Mouse (Mus musculus) forebrain, embryonic 10.5 days (tissue): Measurements from ENCODE around the gene Tmem11. TPM values are rescaled to one million over a fixed set of nuclear protein-coding genes. Genes with fewer than 3 reads are reported as not detected.
"Not testable (repeated sequence)": the region's sequence is repeated elsewhere in the genome, so short reads cannot be mapped to it uniquely, and the experiment has no call there.

ENCODE experiments used
- DNase-seq: peaks from one replicate; pipeline ENCODE4 v3.0.0-alpha.2; 2017; ENCODE audit warnings: low spot score; ENCODE audit errors: extremely low spot score
- H3K27ac ChIP-seq: fragments of 300-500 bp; sonication (generic); 2 replicates; pipeline ENCODE4 v1.5.1; 2016; ENCODE audit warnings: mild to moderate bottlenecking
- H3K27me3 ChIP-seq: fragments of 300-500 bp; sonication (generic); 2 replicates; pipeline ENCODE4 v1.6.1; 2016; ENCODE audit warnings: mild to moderate bottlenecking; ENCODE audit not compliant: poor library complexity, severe bottlenecking
- H3K36me3 ChIP-seq: fragments of 300-500 bp; sonication (generic); replicated peaks from 2 replicates; pipeline ENCODE4 v1.6.1; 2016; ENCODE audit warnings: mild to moderate bottlenecking, moderate library complexity
- H3K4me1 ChIP-seq: fragments of 300-500 bp; sonication (generic); 2 replicates; pipeline ENCODE4 v1.6.1; 2016
- H3K4me3 ChIP-seq: fragments of 300-500 bp; sonication (generic); 2 replicates; pipeline ENCODE4 v1.5.1; 2016; ENCODE audit warnings: mild to moderate bottlenecking, moderate library complexity
- H3K9me3 ChIP-seq: fragments of 300-500 bp; sonication (generic); 2 replicates; pipeline ENCODE4 v1.6.1; 2016; ENCODE audit warnings: mild to moderate bottlenecking, moderate library complexity
- WGBS: fragments of 180-500 bp; shearing (Covaris S2); methylation state at CpG from one replicate; pipeline ENCODE4 v1.1.7; 2016; 5-methylcytosine and 5-hydroxymethylcytosine counted together
- polyA plus RNA-seq: library from polyadenylated mRNA; unstranded; fragments of >200 nt; fragmentation: Nextera tagmentation; extraction: Ambion mirVana; gene quantifications from 2 replicates; pipeline ENCODE4 v1.2.1, GENCODE M21; 2016

Tmem11 gene
- polyA plus RNA-seq, 1 experiment from 2014 or later: 76.2 TPM

DNA sequence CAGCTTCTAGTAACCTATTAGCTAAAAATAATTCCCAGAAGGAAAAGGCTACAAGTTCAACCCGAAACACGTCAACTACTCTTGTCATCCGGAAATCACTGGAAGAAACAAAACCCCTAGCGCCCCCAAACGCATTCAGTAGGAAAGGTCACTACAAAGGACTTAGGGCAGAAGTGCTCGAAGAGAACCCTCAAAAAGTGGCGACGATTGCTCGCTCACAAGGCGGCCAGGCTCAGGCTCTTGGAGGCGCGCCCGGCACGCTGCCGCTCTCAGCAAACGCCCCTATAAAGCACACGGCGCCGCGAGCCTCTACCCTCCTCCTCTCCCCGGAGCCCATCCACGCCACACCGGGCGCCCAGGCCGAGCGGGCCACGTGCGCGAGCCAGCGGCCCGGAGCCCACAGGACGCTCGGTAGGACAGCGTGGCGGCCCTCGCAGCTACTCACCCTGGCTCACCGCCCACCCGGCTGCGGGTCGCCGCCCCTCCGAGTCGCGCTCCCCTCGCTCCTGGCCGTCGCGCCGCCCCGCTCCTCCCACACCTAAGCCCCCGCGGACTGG lies 938 bp downstream of the Tmem11 start:
- Histone ChIP-seq H3K36me3 (peaks cover 35% of the 10 kb centered on the region), H3K9me3 (no peaks in the 10 kb centered on the region), H3K27ac (peak overlapping the region; percentile 97), H3K27me3 (no peaks in the 10 kb centered on the region), H3K4me3 (peak overlapping the region; percentile 96), H3K4me1 (peaks cover 52% of the 10 kb centered on the region)
- 1% methylated on average over 51 of the region's 52 CpGs for WGBS
- peak; percentile 38 for DNase-seq

GRCm38 (mm10) chr11:60873101-60873500 lies 6.0 kb downstream of the Tmem11 start:
- no peak for DNase-seq
- Histone ChIP-seq H3K4me3 (no peak overlapping the region), H3K27ac (no peak overlapping the region), H3K27me3 (no peaks in the 10 kb centered on the region), H3K4me1 (peaks cover 37% of the 10 kb centered on the region), H3K36me3 (peaks cover 82% of the 10 kb centered on the region), H3K9me3 (no peaks in the 10 kb centered on the region)
- WGBS: 93% methylated on average over 6 of the region's 6 CpGs

DNA sequence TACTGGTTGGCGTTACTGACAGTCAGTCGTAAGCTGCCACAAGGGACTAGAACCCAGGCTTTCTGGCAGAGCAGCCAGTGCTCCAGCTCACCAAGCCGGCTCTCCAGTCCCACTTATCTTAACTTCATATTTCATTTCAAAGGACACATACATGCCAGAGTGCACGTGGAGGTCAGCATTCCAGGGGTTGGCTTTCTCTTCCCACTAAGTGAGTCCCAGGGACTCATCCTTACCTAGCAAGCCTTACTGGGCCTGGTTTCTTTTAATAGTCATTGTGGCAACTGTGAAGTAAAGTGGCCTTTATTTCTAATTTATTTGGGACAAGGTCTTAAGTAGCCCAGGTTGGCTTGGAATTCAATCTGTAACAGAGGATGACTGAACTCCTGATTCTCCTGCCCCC lies 7.7 kb downstream of the Tmem11 start:
- peaks cover 93% of the 10 kb centered on the region for H3K36me3 ChIP-seq
- H3K9me3 ChIP-seq: no peaks in the 10 kb centered on the region
- 91% methylated on average over 4 of the region's 4 CpGs for WGBS

DNA sequence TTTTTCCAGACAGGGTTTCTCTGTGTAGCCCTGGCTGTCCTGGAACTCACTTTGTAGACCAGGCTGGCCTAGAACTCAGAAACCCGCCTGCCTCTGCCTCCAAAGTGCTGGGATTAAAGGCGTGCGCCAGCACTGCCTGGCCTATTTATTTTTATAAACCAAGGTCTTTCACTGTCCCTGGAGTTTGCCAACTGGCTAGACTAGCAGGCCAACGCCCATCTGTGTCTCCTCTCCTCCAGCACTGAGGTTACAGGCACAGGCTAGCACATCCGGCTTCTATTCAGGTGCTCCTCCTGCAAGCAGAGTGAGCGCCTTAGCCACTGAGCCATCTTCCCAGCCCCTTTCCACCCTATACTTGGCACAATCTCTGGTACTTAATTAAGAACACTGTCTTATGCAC lies 9.6 kb downstream of the Tmem11 start:
- not testable (repeated sequence) for H3K9me3 ChIP-seq, DNase-seq, H3K4me3 ChIP-seq, H3K27ac ChIP-seq, H3K27me3 ChIP-seq
- WGBS: 97% methylated on average over 6 of the region's 6 CpGs
- peaks cover 11% of the 10 kb centered on the region for H3K4me1 ChIP-seq
- peaks cover 93% of the 10 kb centered on the region for H3K36me3 ChIP-seq

More for the DNA sequence above, 7.7 kb downstream of the Tmem11 start:
- Histone ChIP-seq H3K27me3 (no peaks in the 10 kb centered on the region), H3K27ac (no peak overlapping the region), H3K4me3 (no peak overlapping the region), H3K4me1 (peaks cover 23% of the 10 kb centered on the region)
- DNase-seq: no peak

GRCm38 (mm10) chr11:60867904-60868303 lies 11.2 kb downstream of the Tmem11 start:
- DNase-seq: no peak
- H3K9me3 ChIP-seq: no peaks in the 10 kb centered on the region
- H3K36me3 ChIP-seq: peaks cover 94% of the 10 kb centered on the region
- H3K4me3 ChIP-seq: no peak overlapping the region
- H3K4me1 ChIP-seq: no peaks in the 10 kb centered on the region
- H3K27me3 ChIP-seq: no peaks in the 10 kb centered on the region
- WGBS: 86% methylated on average over 8 of the region's 8 CpGs
- no peak overlapping the region for H3K27ac ChIP-seq

- no peaks in the 10 kb centered on the region for H3K27me3 ChIP-seq
- no peak overlapping the region for H3K27ac ChIP-seq
- 95% methylated on average over 3 of the region's 3 CpGs for WGBS
- H3K4me3 ChIP-seq: no peak overlapping the region
- H3K4me1 ChIP-seq: no peaks in the 10 kb centered on the region
- peaks cover 94% of the 10 kb centered on the region for H3K36me3 ChIP-seq
- no peaks in the 10 kb centered on the region for H3K9me3 ChIP-seq
- DNase-seq: no peak
Observed at GRCm38 (mm10) chr11:60867456-60867855, 11.6 kb downstream of the Tmem11 start.

GRCm38 (mm10) chr11:60866021-60866420 lies 13.1 kb downstream of the Tmem11 start:
- WGBS: 87% methylated on average over 2 of the region's 2 CpGs
- Histone ChIP-seq H3K9me3 (no peaks in the 10 kb centered on the region), H3K27me3 (no peaks in the 10 kb centered on the region), H3K4me3 (no peak overlapping the region), H3K27ac (no peak overlapping the region), H3K4me1 (no peaks in the 10 kb centered on the region), H3K36me3 (peaks cover 95% of the 10 kb centered on the region)
- no peak for DNase-seq

DNA sequence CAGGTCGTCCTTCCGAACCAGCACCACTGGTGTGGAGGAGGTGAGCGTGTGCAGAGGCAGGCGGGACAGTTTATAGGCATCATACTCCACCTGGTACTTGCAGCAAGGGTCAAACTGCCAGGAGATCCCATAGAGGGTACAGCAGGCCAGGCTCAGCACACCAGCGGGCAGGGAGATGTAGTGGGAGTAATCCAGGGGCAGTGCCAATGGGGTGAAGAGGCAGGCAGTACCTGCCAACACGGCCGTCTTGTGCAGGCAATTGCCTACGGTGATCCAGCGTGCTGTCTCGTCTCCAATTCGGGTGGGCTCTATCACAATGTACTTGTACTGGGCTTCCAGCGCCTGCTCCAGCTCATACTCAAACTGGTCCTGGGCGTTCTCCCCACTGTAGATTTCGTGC lies 14.2 kb downstream of the Tmem11 start:
- 95% methylated on average over 14 of the region's 14 CpGs for WGBS

GRCm38 (mm10) chr11:60864166-60864565 lies 14.9 kb downstream of the Tmem11 start:
- no peak for DNase-seq
- Histone ChIP-seq H3K27me3 (no peaks in the 10 kb centered on the region), H3K9me3 (no peaks in the 10 kb centered on the region), H3K27ac (no peak overlapping the region), H3K4me3 (no peak overlapping the region), H3K36me3 (peaks cover 94% of the 10 kb centered on the region), H3K4me1 (no peaks in the 10 kb centered on the region)
- WGBS: 94% methylated on average over 2 of the region's 2 CpGs

More for the DNA sequence above, 14.2 kb downstream of the Tmem11 start:
- Histone ChIP-seq H3K4me3 (no peak overlapping the region), H3K27me3 (no peaks in the 10 kb centered on the region), H3K27ac (no peak overlapping the region), H3K9me3 (no peaks in the 10 kb centered on the region), H3K36me3 (peaks cover 94% of the 10 kb centered on the region), H3K4me1 (no peaks in the 10 kb centered on the region)
- no peak for DNase-seq

- peaks cover 94% of the 10 kb centered on the region for H3K36me3 ChIP-seq
- no peak overlapping the region for H3K4me3 ChIP-seq
- DNase-seq: no peak
- no peaks in the 10 kb centered on the region for H3K4me1 ChIP-seq
- H3K27me3 ChIP-seq: no peaks in the 10 kb centered on the region
- H3K9me3 ChIP-seq: no peaks in the 10 kb centered on the region
- H3K27ac ChIP-seq: no peak overlapping the region
- 92% methylated on average over 4 of the region's 4 CpGs for WGBS
Observed at GRCm38 (mm10) chr11:60863196-60863595, 15.9 kb downstream of the Tmem11 start.

DNA sequence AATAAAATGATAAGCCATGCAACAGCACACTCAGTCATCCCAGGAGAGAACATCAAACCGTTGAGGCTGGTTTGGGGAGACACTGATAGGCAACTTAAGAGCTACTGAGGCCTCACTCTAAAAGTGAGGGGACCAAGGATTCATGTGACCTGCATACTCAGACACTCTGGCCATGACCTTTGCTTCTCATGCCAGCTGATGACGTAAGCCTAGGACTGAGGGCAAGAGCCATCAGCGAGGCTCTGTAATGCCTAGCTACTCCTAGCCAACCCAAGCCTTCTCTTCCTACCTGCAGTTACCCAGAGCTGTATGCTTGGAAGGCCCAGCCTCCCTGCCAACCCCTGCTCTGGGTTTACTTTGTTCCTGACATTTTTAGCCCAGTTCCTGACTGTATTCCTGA lies 17.1 kb downstream of the Tmem11 start:
- H3K4me3 ChIP-seq: no peak overlapping the region
- H3K4me1 ChIP-seq: no peaks in the 10 kb centered on the region
- H3K36me3 ChIP-seq: peaks cover 94% of the 10 kb centered on the region
- WGBS: 86% methylated on average over 3 of the region's 3 CpGs
- H3K27me3 ChIP-seq: no peaks in the 10 kb centered on the region
- H3K9me3 ChIP-seq: no peaks in the 10 kb centered on the region
- no peak overlapping the region for H3K27ac ChIP-seq
- DNase-seq: no peak

- Histone ChIP-seq H3K27me3 (no peaks in the 10 kb centered on the region), H3K4me1 (no peaks in the 10 kb centered on the region), H3K4me3 (no peak overlapping the region), H3K36me3 (peaks cover 98% of the 10 kb centered on the region), H3K27ac (no peak overlapping the region), H3K9me3 (no peaks in the 10 kb centered on the region)
- 93% methylated on average over 3 of the region's 3 CpGs for WGBS
- DNase-seq: no peak
Observed at GRCm38 (mm10) chr11:60856587-60856986, 22.5 kb downstream of the Tmem11 start.

GRCm38 (mm10) chr11:60845415-60845814 lies 33.7 kb downstream of the Tmem11 start:
- no peak overlapping the region for H3K4me3 ChIP-seq
- H3K36me3 ChIP-seq: peaks cover 53% of the 10 kb centered on the region
- H3K27me3 ChIP-seq: no peaks in the 10 kb centered on the region
- no peaks in the 10 kb centered on the region for H3K9me3 ChIP-seq
- no peak for DNase-seq
- H3K27ac ChIP-seq: no peak overlapping the region
- 89% methylated on average over 5 of the region's 5 CpGs for WGBS
- H3K4me1 ChIP-seq: 0 out of 2 replicates have a peak, but pooled peaks cover 8% of the 10 kb centered on the region

GRCm38 (mm10) chr11:60843412-60843811 lies 35.7 kb downstream of the Tmem11 start:
- DNase-seq: no peak
- 92% methylated on average over 5 of the region's 5 CpGs for WGBS
- peaks cover 36% of the 10 kb centered on the region for H3K36me3 ChIP-seq
- H3K9me3 ChIP-seq: no peaks in the 10 kb centered on the region
- H3K4me3 ChIP-seq: no peak overlapping the region
- H3K4me1 ChIP-seq: 0 out of 2 replicates have a peak, but pooled peaks cover 8% of the 10 kb centered on the region
- no peaks in the 10 kb centered on the region for H3K27me3 ChIP-seq
- H3K27ac ChIP-seq: no peak overlapping the region
